Mouse (Mus musculus) T-cell, adult 2 months (primary cell): Measurements from ENCODE around the gene Gas2l2.

Source experiments
- DNase-seq: peaks from one replicate; pipeline ENCODE4 v3.0.0; 2022; ENCODE audit warnings: low spot score

The Gas2l2 gene

GRCm38 (mm10) chr11:83394802-83395439 is 34.3 kb downstream of the Gas2l2 start:
- no peak for DNase-seq

- no peak for DNase-seq
Measured at GRCm38 (mm10) chr11:83393062-83393461, 36.2 kb downstream of the Gas2l2 start.

GRCm38 (mm10) chr11:83383532-83383887 is 45.7 kb downstream of the Gas2l2 start:
- DNase-seq: no peak

- DNase-seq: no peak
Measured at GRCm38 (mm10) chr11:83382876-83383531, 46.3 kb downstream of the Gas2l2 start.

- no peak for DNase-seq
Measured at GRCm38 (mm10) chr11:83379745-83380341, 49.4 kb downstream of the Gas2l2 start.
